Mouse (Mus musculus): ENCODE results near the gene Fbxw11.
"Not testable (repeated sequence)": the region's sequence is repeated elsewhere in the genome, so short reads cannot be mapped to it uniquely, and the experiment has no call there.

Fbxw11 gene

GRCm38 (mm10) chr11:32642249-32642876 lies at the start of gene Fbxw11:
Gene Fbxw11 (plus strand): TSS chr11:32642724.
- DNase-seq (ENCODE audit: low spot score in 2 of 2) = peak; percentile 95 to 97

- no peak for DNase-seq (ENCODE audit: low spot score in 2 of 2)
Measured at GRCm38 (mm10) chr11:32593081-32593480, 49.4 kb upstream of the Fbxw11 start.

GRCm38 (mm10) chr11:32594122-32594521 lies 48.4 kb upstream of the Fbxw11 start:
- no peak for DNase-seq (ENCODE audit: low spot score in 2 of 2)

- DNase-seq (ENCODE audit: low spot score in 2 of 2) = no peak
Measured at GRCm38 (mm10) chr11:32600371-32600770, 42.2 kb upstream of the Fbxw11 start.

- no peak for DNase-seq (ENCODE audit: low spot score in 2 of 2)
Measured at GRCm38 (mm10) chr11:32601528-32602323, 40.8 kb upstream of the Fbxw11 start.

GRCm38 (mm10) chr11:32604663-32605062 lies 37.9 kb upstream of the Fbxw11 start:
- no peak for DNase-seq (ENCODE audit: low spot score in 2 of 2)

- no peak for DNase-seq (ENCODE audit: low spot score in 2 of 2)
Measured at GRCm38 (mm10) chr11:32605131-32605860, 37.2 kb upstream of the Fbxw11 start.

GRCm38 (mm10) chr11:32605907-32606306 lies 36.6 kb upstream of the Fbxw11 start:
- no peak for DNase-seq (ENCODE audit: low spot score in 2 of 2)

GRCm38 (mm10) chr11:32607319-32607718 lies 35.2 kb upstream of the Fbxw11 start:
- no peak for DNase-seq (ENCODE audit: low spot score in 2 of 2)

GRCm38 (mm10) chr11:32610616-32611015 lies 31.9 kb upstream of the Fbxw11 start:
- DNase-seq (ENCODE audit: low spot score in 2 of 2) = no peak

GRCm38 (mm10) chr11:32612304-32612703 lies 30.2 kb upstream of the Fbxw11 start:
- no peak for DNase-seq (ENCODE audit: low spot score in 2 of 2)

GRCm38 (mm10) chr11:32614463-32614862 lies 28.1 kb upstream of the Fbxw11 start:
- no peak for DNase-seq (ENCODE audit: low spot score in 2 of 2)

GRCm38 (mm10) chr11:32615561-32615960 lies 27.0 kb upstream of the Fbxw11 start:
- DNase-seq (ENCODE audit: low spot score in 2 of 2) = no peak

GRCm38 (mm10) chr11:32616091-32616490 lies 26.4 kb upstream of the Fbxw11 start:
- DNase-seq (ENCODE audit: low spot score in 2 of 2) = no peak

GRCm38 (mm10) chr11:32618036-32618435 lies 24.5 kb upstream of the Fbxw11 start:
- no peak for DNase-seq (ENCODE audit: low spot score in 2 of 2)

- DNase-seq (ENCODE audit: low spot score in 2 of 2) = not testable (repeated sequence)
Measured at GRCm38 (mm10) chr11:32618641-32619040, 23.9 kb upstream of the Fbxw11 start.

- DNase-seq (ENCODE audit: low spot score in 2 of 2) = no peak
Measured at GRCm38 (mm10) chr11:32619257-32619816, 23.2 kb upstream of the Fbxw11 start.

- no peak for DNase-seq (ENCODE audit: low spot score in 2 of 2)
Measured at GRCm38 (mm10) chr11:32619866-32620456, 22.6 kb upstream of the Fbxw11 start.

- DNase-seq (ENCODE audit: low spot score in 2 of 2) = no peak
Measured at GRCm38 (mm10) chr11:32621831-32622478, 20.6 kb upstream of the Fbxw11 start.

- DNase-seq (ENCODE audit: low spot score in 2 of 2) = no peak
Measured at GRCm38 (mm10) chr11:32622479-32623190, 19.9 kb upstream of the Fbxw11 start.

- no peak for DNase-seq (ENCODE audit: low spot score in 2 of 2)
Measured at GRCm38 (mm10) chr11:32623236-32623635, 19.3 kb upstream of the Fbxw11 start.

All from right cerebral cortex, adult 2 months (tissue).